Mouse (Mus musculus) stomach, embryonic 16.5 days (tissue): ENCODE measurements around the gene Tnxb. TPM values are rescaled to one million over a fixed set of nuclear protein-coding genes. Genes with fewer than 3 reads are reported as not detected.

Experiments
- ATAC-seq: fragments of 200-750 bp; cut with Nextera tagmentation; 2 replicates; pipeline ENCODE4 v1.8.0; 2017; ENCODE audit warnings: moderate number of reproducible peaks, moderate TSS enrichment; ENCODE audit not compliant: insufficient read depth, low FRiP score
- H3K27ac ChIP-seq: fragments of 300-500 bp; sonication (generic); 2 replicates; pipeline ENCODE4 v1.5.1; 2014; ENCODE audit warnings: low read length
- H3K27me3 ChIP-seq: fragments of 300-500 bp; sonication (generic); 2 replicates; pipeline ENCODE4 v1.6.1; 2014; ENCODE audit warnings: low read length, control low read depth, mixed read lengths; ENCODE audit not compliant: control insufficient read depth, insufficient read depth
- H3K36me3 ChIP-seq: fragments of 300-500 bp; sonication (generic); 2 replicates; pipeline ENCODE4 v1.6.1; 2014; ENCODE audit warnings: low read length; ENCODE audit not compliant: control insufficient read depth, insufficient read depth
- H3K4me1 ChIP-seq: fragments of 300-500 bp; sonication (generic); 2 replicates; pipeline ENCODE4 v1.6.1; 2014; ENCODE audit warnings: low read length, control low read depth, mixed read lengths; ENCODE audit not compliant: control insufficient read depth, insufficient read depth
- H3K4me2 ChIP-seq: fragments of 300-500 bp; sonication (generic); 2 replicates; pipeline ENCODE4 v1.6.1; 2014; ENCODE audit warnings: low read depth, low read length, mixed read lengths
- H3K4me3 ChIP-seq: fragments of 300-500 bp; sonication (generic); replicated peaks from 2 replicates; pipeline ENCODE4 v1.5.1; 2014; ENCODE audit warnings: mild to moderate bottlenecking, low read length
- H3K9ac ChIP-seq: fragments of 300-500 bp; sonication (generic); 2 replicates; pipeline ENCODE4 v1.6.1; 2014; ENCODE audit warnings: low read length
- H3K9me3 ChIP-seq: fragments of 300-500 bp; sonication (generic); replicated peaks from 2 replicates; pipeline ENCODE4 v1.6.1; 2016; ENCODE audit warnings: low read length, control low read depth; ENCODE audit not compliant: control insufficient read depth
- WGBS: fragments of 180-500 bp; shearing (Covaris S2); extraction: QIAGEN DNeasy Blood & Tissue Kit; methylation state at CpG from one replicate; pipeline ENCODE4 v1.1.7; 2014; 5-methylcytosine and 5-hydroxymethylcytosine counted together
- polyA plus RNA-seq: library from polyadenylated mRNA; unstranded; fragments of >200 nt; fragmentation: Nextera tagmentation; extraction: Ambion mirVana; gene quantifications from 2 replicates; pipeline ENCODE4 v1.2.1, GENCODE M21; 2015

The Tnxb gene
- polyA plus RNA-seq, 1 experiment from 2014 or later: 1.8 TPM

DNA sequence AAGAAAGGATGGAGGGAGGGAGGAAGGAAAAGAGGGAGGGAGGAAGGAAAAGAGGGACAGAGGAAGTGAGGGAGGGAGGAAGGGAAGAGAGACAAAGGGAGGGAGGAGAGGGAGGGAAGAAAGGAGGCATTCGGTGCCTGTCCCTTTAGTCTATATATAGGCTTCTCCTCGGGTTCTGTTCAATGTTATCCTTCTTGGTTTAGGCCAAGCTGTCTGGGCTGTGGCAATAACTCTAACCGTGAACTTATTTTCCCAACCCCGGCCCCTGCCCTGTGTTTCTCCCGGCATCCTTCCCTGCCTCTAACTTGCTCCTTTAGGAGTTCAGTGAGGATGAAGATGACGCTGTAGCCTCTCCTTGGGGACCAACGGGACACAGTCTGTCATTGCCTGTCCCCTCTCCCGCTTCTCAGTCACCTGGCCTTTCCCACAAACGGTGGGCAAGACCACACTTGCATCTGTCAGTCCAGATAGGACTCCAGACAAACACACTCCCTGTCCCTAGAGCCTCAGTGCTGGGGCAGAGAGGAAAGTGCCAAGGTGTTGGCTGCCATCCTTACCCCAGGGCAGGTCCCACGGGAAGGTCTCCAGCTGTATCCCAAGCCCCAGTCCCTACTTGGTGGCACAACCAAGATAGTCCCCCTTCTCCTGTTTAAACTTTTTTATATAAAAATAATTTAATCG, 4.3 kb downstream of the Tnxb start:
- WGBS: 36% methylated on average over 11 of the region's 11 CpGs
- peak overlapping the region; percentile 21; the same call in 1 of the 2 replicates for H3K4me2 ChIP-seq
- peak; percentile 57; the same call in 1 of the 2 replicates for ATAC-seq
- H3K9ac ChIP-seq: no peak overlapping the region; the same call in 1 of the 2 replicates
- H3K36me3 ChIP-seq: no peaks in the 10 kb centered on the region
- H3K4me1 ChIP-seq: peaks cover 14% of the 10 kb centered on the region
- no peaks in the 10 kb centered on the region for H3K9me3 ChIP-seq
- H3K27ac ChIP-seq: peak overlapping the region; percentile 85
- H3K27me3 ChIP-seq: peaks cover 53% of the 10 kb centered on the region
- no peak overlapping the region for H3K4me3 ChIP-seq

- 45% methylated on average over 13 of the region's 13 CpGs for WGBS
- no peaks in the 10 kb centered on the region for H3K9me3 ChIP-seq
- peak overlapping the region; percentile 85 for H3K27ac ChIP-seq
- H3K4me2 ChIP-seq: no peak overlapping the region
- H3K36me3 ChIP-seq: no peaks in the 10 kb centered on the region
- ATAC-seq: 0 out of 2 replicates have a peak, but pooled peaks have one; percentile 11
- peak overlapping the region; percentile 5; the same call in 1 of the 2 replicates for H3K9ac ChIP-seq
- peaks cover 14% of the 10 kb centered on the region for H3K4me1 ChIP-seq
- no peak overlapping the region for H3K4me3 ChIP-seq
- H3K27me3 ChIP-seq: peaks cover 46% of the 10 kb centered on the region
Measured at GRCm38 (mm10) chr17:34675205-34676092, 5.1 kb downstream of the Tnxb start.

DNA sequence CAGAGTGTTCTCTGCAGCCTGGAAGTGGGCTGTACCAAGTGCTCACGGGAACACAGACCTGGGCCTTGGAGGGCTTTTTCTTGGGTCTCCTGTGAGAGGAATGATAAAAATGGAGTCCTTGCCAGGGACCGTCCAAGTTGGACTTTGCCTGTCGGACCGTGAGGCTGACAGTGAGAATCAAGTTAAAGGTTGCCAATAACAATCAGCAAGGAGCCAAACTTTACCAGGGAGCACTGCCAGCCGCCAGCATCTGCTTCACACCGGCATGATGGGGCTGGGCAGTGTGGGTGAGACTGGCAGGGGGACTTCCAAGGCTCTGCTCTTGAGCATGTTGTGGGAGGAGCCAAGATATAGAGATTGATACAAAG, 5.7 kb downstream of the Tnxb start:
- peaks cover 39% of the 10 kb centered on the region for H3K27me3 ChIP-seq
- 77% methylated on average over 6 of the region's 6 CpGs for WGBS
- peaks cover 14% of the 10 kb centered on the region for H3K4me1 ChIP-seq
- H3K9ac ChIP-seq: 0 out of 2 replicates have a peak overlapping the region, but pooled peaks have one; percentile 5
- H3K9me3 ChIP-seq: no peaks in the 10 kb centered on the region
- H3K36me3 ChIP-seq: no peaks in the 10 kb centered on the region
- no peak overlapping the region for H3K4me3 ChIP-seq
- H3K4me2 ChIP-seq: no peak overlapping the region
- ATAC-seq: no peak
- H3K27ac ChIP-seq: peak overlapping the region; percentile 23; the same call in 1 of the 2 replicates

DNA sequence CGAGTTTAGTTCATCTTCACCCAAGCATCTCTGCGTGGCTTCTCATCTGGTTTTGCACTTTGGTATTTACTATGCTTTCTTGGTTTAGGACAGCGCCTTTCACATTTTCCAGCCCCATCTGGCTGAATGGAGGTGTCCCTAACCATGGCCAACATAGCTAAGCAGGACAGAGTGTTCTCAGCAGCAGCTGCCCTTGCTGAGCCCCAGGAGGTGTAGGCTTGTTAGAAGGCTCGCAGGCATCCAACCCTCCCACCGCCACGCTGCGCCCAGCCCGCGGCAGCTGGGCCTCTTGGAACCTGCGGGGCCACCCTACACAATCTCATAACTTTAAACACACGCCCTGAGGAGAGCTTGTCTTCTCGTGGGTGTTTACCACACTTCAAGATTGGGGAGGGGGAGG, 6.3 kb downstream of the Tnxb start:
- Histone ChIP-seq H3K27me3 (peaks cover 33% of the 10 kb centered on the region), H3K9ac (no peak overlapping the region), H3K4me3 (no peak overlapping the region), H3K9me3 (no peaks in the 10 kb centered on the region), H3K36me3 (no peaks in the 10 kb centered on the region), H3K4me1 (peaks cover 16% of the 10 kb centered on the region), H3K4me2 (no peak overlapping the region), H3K27ac (no peak overlapping the region)
- ATAC-seq: no peak
- WGBS: 56% methylated on average over 12 of the region's 12 CpGs

GRCm38 (mm10) chr17:34680191-34680590, 9.9 kb downstream of the Tnxb start:
- no peaks in the 10 kb centered on the region for H3K9me3 ChIP-seq
- no peak overlapping the region for H3K4me2 ChIP-seq
- no peak overlapping the region for H3K27ac ChIP-seq
- H3K4me3 ChIP-seq: no peak overlapping the region
- peaks cover 19% of the 10 kb centered on the region for H3K4me1 ChIP-seq
- 0 out of 2 replicates have a peak, but pooled peaks cover 5% of the 10 kb centered on the region for H3K27me3 ChIP-seq
- ATAC-seq: no peak
- H3K36me3 ChIP-seq: no peaks in the 10 kb centered on the region
- H3K9ac ChIP-seq: no peak overlapping the region
- WGBS: 82% methylated on average over 26 of the region's 26 CpGs

- Histone ChIP-seq H3K4me1 (peaks cover 23% of the 10 kb centered on the region), H3K4me3 (no peak overlapping the region), H3K27me3 (0 out of 2 replicates have a peak, but pooled peaks cover 5% of the 10 kb centered on the region), H3K9ac (no peak overlapping the region), H3K36me3 (no peaks in the 10 kb centered on the region), H3K27ac (no peak overlapping the region), H3K4me2 (no peak overlapping the region), H3K9me3 (no peaks in the 10 kb centered on the region)
- no peak for ATAC-seq
- 76% methylated on average over 4 of the region's 4 CpGs for WGBS
Measured at GRCm38 (mm10) chr17:34680621-34681020, 10.3 kb downstream of the Tnxb start.

DNA sequence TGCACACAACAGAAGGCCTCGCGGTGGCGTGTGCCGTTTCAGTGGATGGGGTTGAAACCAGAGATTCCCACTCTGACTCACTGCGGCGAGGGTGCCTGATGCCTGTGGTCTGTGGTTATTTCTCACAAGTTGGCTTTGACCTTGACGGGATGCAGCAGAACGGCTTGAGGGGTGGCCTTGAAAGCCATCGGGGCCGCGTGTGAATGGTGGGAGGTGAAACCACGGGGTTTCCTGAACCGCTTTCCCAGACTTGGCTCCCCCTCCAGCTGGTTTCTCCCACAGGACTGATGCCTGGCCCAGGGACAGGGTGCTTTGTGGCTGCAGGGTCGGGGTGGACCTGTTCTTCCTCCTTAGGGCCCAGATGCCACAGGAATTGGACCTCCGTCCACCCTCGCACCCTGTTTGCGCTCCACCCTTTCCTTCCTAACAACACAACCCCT, 10.8 kb downstream of the Tnxb start:
- H3K36me3 ChIP-seq: no peaks in the 10 kb centered on the region
- H3K9me3 ChIP-seq: no peaks in the 10 kb centered on the region
- WGBS: 64% methylated on average over 17 of the region's 17 CpGs
- peak overlapping the region; percentile 40; the same call in 1 of the 2 replicates for H3K9ac ChIP-seq
- H3K27ac ChIP-seq: no peak overlapping the region; the same call in 1 of the 2 replicates
- peaks cover 28% of the 10 kb centered on the region for H3K4me1 ChIP-seq
- H3K27me3 ChIP-seq: 0 out of 2 replicates have a peak, but pooled peaks cover 5% of the 10 kb centered on the region
- H3K4me3 ChIP-seq: no peak overlapping the region
- H3K4me2 ChIP-seq: no peak overlapping the region
- ATAC-seq: no peak

DNA sequence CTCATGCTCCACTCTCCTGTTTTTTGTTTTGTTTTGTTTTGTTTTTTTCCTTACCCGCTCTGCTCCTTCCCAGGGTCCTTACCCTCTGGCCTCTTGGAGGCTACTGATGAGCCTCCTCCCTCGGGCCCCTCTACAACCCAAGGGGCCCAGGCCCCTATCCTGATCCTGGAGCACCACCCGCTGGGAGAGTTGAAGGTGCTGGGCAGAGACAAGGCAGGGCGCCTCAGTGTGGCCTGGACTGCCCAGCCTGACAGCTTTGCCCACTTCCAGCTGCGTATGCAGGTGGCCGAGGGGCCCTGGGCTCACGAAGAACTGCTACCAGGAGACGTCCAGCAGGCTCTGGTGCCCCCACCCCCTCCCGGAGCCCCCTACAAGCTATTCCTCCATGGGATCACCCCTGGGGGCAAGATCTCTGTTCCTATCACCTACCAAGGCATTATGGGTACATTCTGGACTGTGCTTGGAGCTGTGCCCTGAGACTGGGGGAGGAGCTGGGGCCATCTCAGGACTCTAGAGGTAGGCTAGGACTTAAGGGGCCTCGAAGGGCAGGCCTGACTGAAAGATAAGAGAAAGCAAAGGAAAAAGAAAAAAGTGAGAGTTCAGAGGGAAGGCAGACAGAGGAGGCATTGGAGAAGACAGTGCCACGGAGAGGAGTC, 11.7 kb downstream of the Tnxb start:
- no peak overlapping the region for H3K4me3 ChIP-seq
- no peak for ATAC-seq
- H3K27me3 ChIP-seq: 0 out of 2 replicates have a peak, but pooled peaks cover 5% of the 10 kb centered on the region
- peak overlapping the region; percentile 40 for H3K9ac ChIP-seq
- no peaks in the 10 kb centered on the region for H3K9me3 ChIP-seq
- H3K4me1 ChIP-seq: peaks cover 29% of the 10 kb centered on the region
- H3K27ac ChIP-seq: 0 out of 2 replicates have a peak overlapping the region, but pooled peaks have one; percentile 6
- H3K4me2 ChIP-seq: no peak overlapping the region
- 65% methylated on average over 11 of the region's 11 CpGs for WGBS
- H3K36me3 ChIP-seq: no peaks in the 10 kb centered on the region
